Mouse (Mus musculus) stomach, embryonic 16.5 days (tissue): ENCODE measurements around the gene Galnt17. TPM values are rescaled to one million over a fixed set of nuclear protein-coding genes. Genes with fewer than 3 reads are reported as not detected.

ENCODE experiments used
- ATAC-seq: fragments of 200-750 bp; cut with Nextera tagmentation; 2 replicates; pipeline ENCODE4 v1.8.0; 2017; ENCODE audit warnings: moderate number of reproducible peaks, moderate TSS enrichment; ENCODE audit not compliant: insufficient read depth, low FRiP score
- H3K27ac ChIP-seq: fragments of 300-500 bp; sonication (generic); 2 replicates; pipeline ENCODE4 v1.5.1; 2014; ENCODE audit warnings: low read length
- H3K27me3 ChIP-seq: fragments of 300-500 bp; sonication (generic); 2 replicates; pipeline ENCODE4 v1.6.1; 2014; ENCODE audit warnings: low read length, control low read depth, mixed read lengths; ENCODE audit not compliant: control insufficient read depth, insufficient read depth
- H3K36me3 ChIP-seq: fragments of 300-500 bp; sonication (generic); 2 replicates; pipeline ENCODE4 v1.6.1; 2014; ENCODE audit warnings: low read length; ENCODE audit not compliant: control insufficient read depth, insufficient read depth
- H3K4me1 ChIP-seq: fragments of 300-500 bp; sonication (generic); 2 replicates; pipeline ENCODE4 v1.6.1; 2014; ENCODE audit warnings: low read length, control low read depth, mixed read lengths; ENCODE audit not compliant: control insufficient read depth, insufficient read depth
- H3K4me2 ChIP-seq: fragments of 300-500 bp; sonication (generic); 2 replicates; pipeline ENCODE4 v1.6.1; 2014; ENCODE audit warnings: low read depth, low read length, mixed read lengths
- H3K4me3 ChIP-seq: fragments of 300-500 bp; sonication (generic); replicated peaks from 2 replicates; pipeline ENCODE4 v1.5.1; 2014; ENCODE audit warnings: mild to moderate bottlenecking, low read length
- H3K9ac ChIP-seq: fragments of 300-500 bp; sonication (generic); 2 replicates; pipeline ENCODE4 v1.6.1; 2014; ENCODE audit warnings: low read length
- H3K9me3 ChIP-seq: fragments of 300-500 bp; sonication (generic); replicated peaks from 2 replicates; pipeline ENCODE4 v1.6.1; 2016; ENCODE audit warnings: low read length, control low read depth; ENCODE audit not compliant: control insufficient read depth
- WGBS: fragments of 180-500 bp; shearing (Covaris S2); extraction: QIAGEN DNeasy Blood & Tissue Kit; methylation state at CpG from one replicate; pipeline ENCODE4 v1.1.7; 2014; 5-methylcytosine and 5-hydroxymethylcytosine counted together
- polyA plus RNA-seq: library from polyadenylated mRNA; unstranded; fragments of >200 nt; fragmentation: Nextera tagmentation; extraction: Ambion mirVana; gene quantifications from 2 replicates; pipeline ENCODE4 v1.2.1, GENCODE M21; 2015

Gene Galnt17
- polyA plus RNA-seq, 1 experiment from 2014 or later, result 1.3 TPM

GRCm38 (mm10) chr5:131120296-131120840, 187.9 kb downstream of the Galnt17 start:
- 72% methylated on average over 8 of the region's 8 CpGs for WGBS
- H3K9ac ChIP-seq, result no peak overlapping the region
- no peak overlapping the region for H3K4me3 ChIP-seq
- no peak for ATAC-seq
- H3K36me3 ChIP-seq, result no peaks in the 10 kb centered on the region
- no peaks in the 10 kb centered on the region for H3K4me1 ChIP-seq
- H3K4me2 ChIP-seq, result no peak overlapping the region
- no peaks in the 10 kb centered on the region for H3K9me3 ChIP-seq
- H3K27me3 ChIP-seq, result no peaks in the 10 kb centered on the region
- no peak overlapping the region for H3K27ac ChIP-seq

- Histone ChIP-seq H3K9me3 (no peaks in the 10 kb centered on the region), H3K4me1 (no peaks in the 10 kb centered on the region), H3K36me3 (no peaks in the 10 kb centered on the region), H3K9ac (no peak overlapping the region), H3K27ac (no peak overlapping the region), H3K4me2 (no peak overlapping the region), H3K4me3 (no peak overlapping the region), H3K27me3 (no peaks in the 10 kb centered on the region)
- WGBS, result 67% methylated on average over 4 of the region's 4 CpGs
- ATAC-seq, result no peak
Measured at GRCm38 (mm10) chr5:131119896-131120295, 188.4 kb downstream of the Galnt17 start.

- no peak overlapping the region for H3K9ac ChIP-seq
- WGBS, result 87% methylated on average over 5 of the region's 5 CpGs
- no peaks in the 10 kb centered on the region for H3K27me3 ChIP-seq
Measured at GRCm38 (mm10) chr5:131117391-131118040, 190.8 kb downstream of the Galnt17 start.

GRCm38 (mm10) chr5:131113850-131114470, 194.3 kb downstream of the Galnt17 start:
- H3K4me2 ChIP-seq, result no peak overlapping the region
- no peak overlapping the region for H3K4me3 ChIP-seq
- no peaks in the 10 kb centered on the region for H3K36me3 ChIP-seq
- H3K9me3 ChIP-seq, result no peaks in the 10 kb centered on the region
- WGBS, result 75% methylated on average over 5 of the region's 5 CpGs
- no peak overlapping the region for H3K9ac ChIP-seq
- H3K27ac ChIP-seq, result no peak overlapping the region
- ATAC-seq, result no peak
- no peaks in the 10 kb centered on the region for H3K27me3 ChIP-seq
- no peaks in the 10 kb centered on the region for H3K4me1 ChIP-seq

More at GRCm38 (mm10) chr5:131117391-131118040, 190.8 kb downstream of the Galnt17 start:
- H3K27ac ChIP-seq, result no peak overlapping the region
- no peaks in the 10 kb centered on the region for H3K9me3 ChIP-seq
- no peaks in the 10 kb centered on the region for H3K36me3 ChIP-seq
- H3K4me1 ChIP-seq, result no peaks in the 10 kb centered on the region
- no peak overlapping the region for H3K4me3 ChIP-seq
- no peak for ATAC-seq
- H3K4me2 ChIP-seq, result no peak overlapping the region

GRCm38 (mm10) chr5:131107188-131107587, 201.1 kb downstream of the Galnt17 start:
- no peaks in the 10 kb centered on the region for H3K36me3 ChIP-seq
- H3K4me1 ChIP-seq, result no peaks in the 10 kb centered on the region
- H3K9me3 ChIP-seq, result no peaks in the 10 kb centered on the region
- H3K27ac ChIP-seq, result no peak overlapping the region
- H3K4me3 ChIP-seq, result no peak overlapping the region
- H3K27me3 ChIP-seq, result no peaks in the 10 kb centered on the region
- no peak for ATAC-seq
- no peak overlapping the region for H3K4me2 ChIP-seq
- 90% methylated on average over 1 of the region's 1 CpGs for WGBS
- no peak overlapping the region for H3K9ac ChIP-seq

DNA sequence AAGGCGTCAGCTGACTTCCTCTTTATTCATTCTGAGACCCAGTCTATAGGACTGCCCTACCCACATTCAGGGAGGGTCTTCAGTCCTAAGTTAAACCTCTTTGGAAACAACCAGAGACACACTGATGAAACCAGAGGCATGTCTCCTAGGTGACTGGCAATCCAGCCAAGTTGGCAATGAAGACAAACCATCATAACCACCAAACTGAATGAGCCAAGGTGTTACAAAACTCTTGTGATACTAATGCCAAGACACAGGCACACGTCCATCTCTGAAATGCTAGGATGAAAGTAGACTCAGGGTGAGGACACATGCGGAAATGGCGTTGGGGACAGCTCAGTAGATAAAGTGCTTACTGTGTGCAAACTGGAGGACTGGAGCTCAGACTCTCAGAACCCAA, 211.5 kb downstream of the Galnt17 start:
- Histone ChIP-seq H3K36me3 (no peaks in the 10 kb centered on the region), H3K27me3 (no peaks in the 10 kb centered on the region), H3K4me2 (no peak overlapping the region), H3K4me3 (no peak overlapping the region), H3K9me3 (0 out of 2 replicates have a peak, but pooled peaks cover 3% of the 10 kb centered on the region), H3K9ac (no peak overlapping the region), H3K27ac (no peak overlapping the region), H3K4me1 (no peaks in the 10 kb centered on the region)
- WGBS, result 95% methylated on average over 4 of the region's 4 CpGs
- no peak for ATAC-seq

DNA sequence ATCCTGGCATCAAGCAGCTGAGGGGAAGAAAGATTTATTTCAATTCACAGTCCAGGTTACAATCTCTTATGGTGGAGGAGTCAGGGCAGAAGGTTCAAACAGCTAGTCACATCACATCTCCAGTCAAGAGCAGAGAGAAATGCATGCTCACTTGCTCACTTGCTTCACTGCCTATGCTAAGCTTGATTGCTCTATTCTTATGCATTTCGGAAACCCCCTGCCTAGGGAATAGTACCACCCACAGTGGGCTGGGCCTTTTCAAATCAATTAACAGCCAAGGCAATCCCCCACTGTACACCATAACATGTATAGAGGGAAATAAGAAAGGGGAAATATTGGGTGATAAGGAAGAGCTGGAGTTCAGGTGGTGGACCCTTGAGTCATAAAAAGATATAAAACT, 212.7 kb downstream of the Galnt17 start:
- H3K36me3 ChIP-seq, result no peaks in the 10 kb centered on the region
- H3K4me1 ChIP-seq, result no peaks in the 10 kb centered on the region
- H3K27me3 ChIP-seq, result no peaks in the 10 kb centered on the region
- no peak overlapping the region for H3K4me3 ChIP-seq
- no peak overlapping the region for H3K4me2 ChIP-seq
- no peak overlapping the region for H3K27ac ChIP-seq
- no peak for ATAC-seq
- H3K9ac ChIP-seq, result no peak overlapping the region
- 97% methylated on average over 1 of the region's 1 CpGs for WGBS
- 0 out of 2 replicates have a peak, but pooled peaks cover 3% of the 10 kb centered on the region for H3K9me3 ChIP-seq

GRCm38 (mm10) chr5:131094771-131095170, 213.5 kb downstream of the Galnt17 start:
- no peak overlapping the region for H3K27ac ChIP-seq
- 49% methylated on average over 1 of the region's 1 CpGs for WGBS
- no peak overlapping the region for H3K9ac ChIP-seq
- H3K9me3 ChIP-seq, result 0 out of 2 replicates have a peak, but pooled peaks cover 3% of the 10 kb centered on the region
- no peaks in the 10 kb centered on the region for H3K27me3 ChIP-seq
- ATAC-seq, result no peak
- H3K4me3 ChIP-seq, result no peak overlapping the region
- no peaks in the 10 kb centered on the region for H3K36me3 ChIP-seq
- no peaks in the 10 kb centered on the region for H3K4me1 ChIP-seq
- H3K4me2 ChIP-seq, result no peak overlapping the region

- Histone ChIP-seq H3K27ac (no peak overlapping the region), H3K4me2 (no peak overlapping the region), H3K4me3 (no peak overlapping the region), H3K27me3 (no peaks in the 10 kb centered on the region), H3K9ac (no peak overlapping the region), H3K9me3 (0 out of 2 replicates have a peak, but pooled peaks cover 3% of the 10 kb centered on the region), H3K36me3 (no peaks in the 10 kb centered on the region), H3K4me1 (peaks cover 2% of the 10 kb centered on the region; the same call in 1 of the 2 replicates)
- no peak for ATAC-seq
- WGBS, result 80% methylated on average over 6 of the region's 6 CpGs
Measured at GRCm38 (mm10) chr5:131094138-131094537, 214.2 kb downstream of the Galnt17 start.
